Mouse (Mus musculus) CH12.LX (cell line): ENCODE results near the gene Tpi1. TPM values are rescaled to one million over a fixed set of nuclear protein-coding genes. Genes with fewer than 3 reads are reported as not detected.

Experiments
- DNase-seq: peaks from one replicate; pipeline ENCODE4 v3.0.0-alpha.2; 2013; ENCODE audit errors: extremely low read depth
- H3K27ac ChIP-seq: 2 replicates; pipeline ENCODE4 v1.5.1; 2012; ENCODE audit warnings: low read depth, mild to moderate bottlenecking, control low read depth, moderate library complexity; ENCODE audit not compliant: insufficient read depth
- H3K27me3 ChIP-seq: replicated peaks from 2 replicates; pipeline ENCODE3; 2012; ENCODE audit warnings: inconsistent platforms
- H3K36me3 ChIP-seq, 2 experiments: replicated peaks in 1 of 2; 2 replicates each; pipeline versions ENCODE3 to v1.6.1; 2012; ENCODE audit warnings: inconsistent platforms in 1 of 2, low read length in 1 of 2, mild to moderate bottlenecking in 1 of 2, mixed read lengths in 1 of 2, moderate library complexity in 1 of 2; ENCODE audit not compliant: control insufficient read depth in 1 of 2, insufficient read depth in 1 of 2
- H3K4me1 ChIP-seq, 2 experiments: 2 replicates each; pipeline ENCODE4 v1.6.1; 2012; ENCODE audit warnings: inconsistent platforms in 1 of 2, moderate library complexity in 1 of 2; ENCODE audit not compliant: insufficient read depth in 2 of 2, control insufficient read depth in 1 of 2
- H3K4me2 ChIP-seq: 2 replicates; pipeline ENCODE4 v1.6.1; 2012; ENCODE audit warnings: low read depth, mild to moderate bottlenecking, control low read depth; ENCODE audit not compliant: poor library complexity, insufficient read depth, severe bottlenecking
- H3K4me3 ChIP-seq, 3 experiments: fragments of 150-350 bp in 1 of 3; sonication (generic) in 1 of 3; replicated peaks in 1 of 3; 2 replicates each; pipeline versions ENCODE3 to v1.5.1; 2011 to 2012; ENCODE audit warnings: low read depth in 2 of 3, low read length in 2 of 3, mild to moderate bottlenecking in 2 of 3, moderate library complexity in 2 of 3, control low read depth in 1 of 3, improper control_type of control experiment in 1 of 3, inconsistent platforms in 1 of 3, mixed read lengths in 1 of 3; ENCODE audit not compliant: poor library complexity in 1 of 3
- H3K79me2 ChIP-seq: replicated peaks from 2 replicates; pipeline ENCODE4 v1.6.1; 2012; ENCODE audit warnings: mild to moderate bottlenecking, moderate library complexity; ENCODE audit not compliant: control insufficient read depth, poor library complexity, insufficient read depth, severe bottlenecking; ENCODE audit errors: extremely low read depth
- H3K9ac ChIP-seq: 2 replicates; pipeline ENCODE4 v1.6.1; 2012; ENCODE audit warnings: low read depth, mild to moderate bottlenecking, control low read depth, moderate library complexity; ENCODE audit not compliant: insufficient read depth
- H3K9me3 ChIP-seq: replicated peaks from 2 replicates; pipeline ENCODE3; 2012; ENCODE audit warnings: low read length, inconsistent platforms, mixed read lengths
- BHLHE40 ChIP-seq: IDR thresholded peaks from 2 replicates; pipeline ENCODE4 v1.6.1; 2011; ENCODE audit warnings: mild to moderate bottlenecking, low read depth, low read length, improper control_type of control experiment
- CHD1 ChIP-seq: IDR thresholded peaks from 2 replicates; pipeline ENCODE4 v1.6.1; 2012; ENCODE audit warnings: low read depth, low read length, improper control_type of control experiment, inconsistent platforms
- CTCF ChIP-seq, 2 experiments: IDR thresholded peaks in 1 of 2; conservative IDR thresholded peaks in 1 of 2; 2 replicates each; pipeline ENCODE4 v1.5.1; 2011 to 2012; ENCODE audit warnings: low read depth in 2 of 2, low read length in 2 of 2, improper control_type of control experiment in 1 of 2, inconsistent platforms in 1 of 2, mild to moderate bottlenecking in 1 of 2, moderate library complexity in 1 of 2
- E2F4 ChIP-seq: IDR thresholded peaks from 2 replicates; pipeline ENCODE4 v1.6.1; 2011; ENCODE audit warnings: low read depth, low read length, improper control_type of control experiment; ENCODE audit not compliant: insufficient replicate concordance
- ELF1 ChIP-seq: IDR thresholded peaks from 2 replicates; pipeline ENCODE4 v1.6.1; 2014; ENCODE audit warnings: low read depth, mild to moderate bottlenecking, inconsistent platforms, low read length, improper control_type of control experiment
- ETS1 ChIP-seq: conservative IDR thresholded peaks from 2 replicates; pipeline ENCODE4 v1.6.1; 2012; ENCODE audit warnings: low read depth, mild to moderate bottlenecking, inconsistent platforms, low read length, improper control_type of control experiment, moderate library complexity
- GABPA ChIP-seq: IDR thresholded peaks from 2 replicates; pipeline ENCODE4 v1.6.1; 2012; ENCODE audit warnings: low read depth, low read length, improper control_type of control experiment, inconsistent platforms; ENCODE audit not compliant: insufficient replicate concordance
- IRF4 ChIP-seq: IDR thresholded peaks from 2 replicates; pipeline ENCODE4 v1.6.1; 2014; ENCODE audit warnings: low read depth, mild to moderate bottlenecking, inconsistent platforms, low read length, improper control_type of control experiment
- KAT2A ChIP-seq: IDR thresholded peaks from 2 replicates; pipeline ENCODE4 v1.6.1; 2012; ENCODE audit warnings: low read length, improper control_type of control experiment, inconsistent platforms; ENCODE audit not compliant: insufficient replicate concordance
- MAFK ChIP-seq: IDR thresholded peaks from 2 replicates; pipeline ENCODE4 v1.6.1; 2011; ENCODE audit warnings: low read length, improper control_type of control experiment; ENCODE audit not compliant: insufficient replicate concordance
- MAX ChIP-seq: IDR thresholded peaks from 2 replicates; pipeline ENCODE4 v1.6.1; 2011; ENCODE audit warnings: low read length, improper control_type of control experiment
- MAZ ChIP-seq: IDR thresholded peaks from 2 replicates; pipeline ENCODE4 v1.6.1; 2012; ENCODE audit warnings: low read depth, mild to moderate bottlenecking, inconsistent platforms, low read length, improper control_type of control experiment, moderate library complexity
- MEF2A ChIP-seq: IDR thresholded peaks from 2 replicates; pipeline ENCODE4 v1.6.1; 2014; ENCODE audit warnings: low read depth, mild to moderate bottlenecking, inconsistent platforms, low read length, improper control_type of control experiment, borderline replicate concordance
- MXI1 ChIP-seq: IDR thresholded peaks from 2 replicates; pipeline ENCODE4 v1.6.1; 2011; ENCODE audit warnings: mild to moderate bottlenecking, low read depth, low read length, improper control_type of control experiment
- MYC ChIP-seq: IDR thresholded peaks from 2 replicates; pipeline ENCODE4 v1.6.1; 2011; ENCODE audit warnings: low read depth, mild to moderate bottlenecking, improper control_type of control experiment, low read length
- NELFE ChIP-seq: IDR thresholded peaks from 2 replicates; pipeline ENCODE4 v1.6.1; 2011; ENCODE audit warnings: low read depth, low read length, improper control_type of control experiment
- POLR2A ChIP-seq: IDR thresholded peaks from 2 replicates; pipeline ENCODE4 v1.6.1; 2011; ENCODE audit warnings: low read depth, mild to moderate bottlenecking, improper control_type of control experiment, low read length
- POLR2AphosphoS2 ChIP-seq: IDR thresholded peaks from 2 replicates; pipeline ENCODE4 v1.6.1; 2011; ENCODE audit warnings: low read depth, low read length, improper control_type of control experiment
- RAD21 ChIP-seq: IDR thresholded peaks from 2 replicates; pipeline ENCODE4 v1.6.1; 2011; ENCODE audit warnings: low read depth, mild to moderate bottlenecking, low read length, improper control_type of control experiment, moderate library complexity
- RCOR1 ChIP-seq: conservative IDR thresholded peaks from 2 replicates; pipeline ENCODE4 v1.6.1; 2012; ENCODE audit warnings: low read depth, mild to moderate bottlenecking, inconsistent platforms, low read length, improper control_type of control experiment
- SIN3A ChIP-seq: IDR thresholded peaks from 2 replicates; pipeline ENCODE4 v1.6.1; 2012; ENCODE audit warnings: low read length, improper control_type of control experiment, inconsistent platforms
- SMC3 ChIP-seq: IDR thresholded peaks from 2 replicates; pipeline ENCODE4 v1.6.1; 2011; ENCODE audit warnings: low read depth, low read length, improper control_type of control experiment
- TBP ChIP-seq: conservative IDR thresholded peaks from 2 replicates; pipeline ENCODE4 v1.6.1; 2011; ENCODE audit warnings: low read depth, low read length, improper control_type of control experiment
- TCF12 ChIP-seq: IDR thresholded peaks from 2 replicates; pipeline ENCODE4 v1.6.1; 2014; ENCODE audit warnings: low read depth, mild to moderate bottlenecking, inconsistent platforms, low read length, improper control_type of control experiment
- UBTF ChIP-seq: IDR thresholded peaks from 2 replicates; pipeline ENCODE4 v1.6.1; 2012; ENCODE audit warnings: low read depth, mild to moderate bottlenecking, inconsistent platforms, low read length, improper control_type of control experiment, moderate library complexity
- USF1 ChIP-seq: IDR thresholded peaks from 2 replicates; pipeline ENCODE4 v1.6.1; 2014; ENCODE audit warnings: low read depth, mild to moderate bottlenecking, inconsistent platforms, low read length, improper control_type of control experiment
- USF2 ChIP-seq: conservative IDR thresholded peaks from 2 replicates; pipeline ENCODE4 v1.6.1; 2011; ENCODE audit warnings: low read depth, low read length, improper control_type of control experiment
- ZMIZ1 ChIP-seq: IDR thresholded peaks from 2 replicates; pipeline ENCODE4 v1.6.1; 2012; ENCODE audit warnings: low read depth, mild to moderate bottlenecking, inconsistent platforms, low read length, improper control_type of control experiment
- dilution Hi-C: fragments of 300-500 bp; cut with MboI; formaldehyde crosslinking; loops from 2 replicates; pipeline ENCODE4 v1.14.3; 2020; ENCODE audit warnings: low sequenced_read_pairs; ENCODE audit not compliant: extremely low pct_unique_long_range_greater_than_20kb, extremely low pct_ligation_motif_present
- in situ Hi-C: fragments of 300-500 bp; cut with MboI; formaldehyde crosslinking; loops from 3 replicates; pipeline ENCODE4 v1.14.3; 2019; ENCODE audit warnings: low sequenced_read_pairs, low pct_ligation_motif_present, low pct_unique_long_range_greater_than_20kb, mixed read lengths
- polyA plus RNA-seq: library from polyadenylated mRNA; unstranded; fragments of >175 nt; gene quantifications from 2 replicates; pipeline ENCODE4 v1.2.1, GENCODE M21; 2012; ENCODE audit warnings: low read depth; ENCODE audit not compliant: insufficient read length
- total RNA-seq, 2 experiments: library from RNA; depleted of rRNA; stranded (reverse); fragments of 300-350 nt in 1 of 2; fragments of >200 nt in 1 of 2; gene quantifications; 2 replicates each; pipeline ENCODE4 v1.2.3; 2012 to 2014

Tpi1 gene
- total and polyA plus RNA-seq, 3 experiments: 758 to 1,645 (median 1,303) TPM

DNA sequence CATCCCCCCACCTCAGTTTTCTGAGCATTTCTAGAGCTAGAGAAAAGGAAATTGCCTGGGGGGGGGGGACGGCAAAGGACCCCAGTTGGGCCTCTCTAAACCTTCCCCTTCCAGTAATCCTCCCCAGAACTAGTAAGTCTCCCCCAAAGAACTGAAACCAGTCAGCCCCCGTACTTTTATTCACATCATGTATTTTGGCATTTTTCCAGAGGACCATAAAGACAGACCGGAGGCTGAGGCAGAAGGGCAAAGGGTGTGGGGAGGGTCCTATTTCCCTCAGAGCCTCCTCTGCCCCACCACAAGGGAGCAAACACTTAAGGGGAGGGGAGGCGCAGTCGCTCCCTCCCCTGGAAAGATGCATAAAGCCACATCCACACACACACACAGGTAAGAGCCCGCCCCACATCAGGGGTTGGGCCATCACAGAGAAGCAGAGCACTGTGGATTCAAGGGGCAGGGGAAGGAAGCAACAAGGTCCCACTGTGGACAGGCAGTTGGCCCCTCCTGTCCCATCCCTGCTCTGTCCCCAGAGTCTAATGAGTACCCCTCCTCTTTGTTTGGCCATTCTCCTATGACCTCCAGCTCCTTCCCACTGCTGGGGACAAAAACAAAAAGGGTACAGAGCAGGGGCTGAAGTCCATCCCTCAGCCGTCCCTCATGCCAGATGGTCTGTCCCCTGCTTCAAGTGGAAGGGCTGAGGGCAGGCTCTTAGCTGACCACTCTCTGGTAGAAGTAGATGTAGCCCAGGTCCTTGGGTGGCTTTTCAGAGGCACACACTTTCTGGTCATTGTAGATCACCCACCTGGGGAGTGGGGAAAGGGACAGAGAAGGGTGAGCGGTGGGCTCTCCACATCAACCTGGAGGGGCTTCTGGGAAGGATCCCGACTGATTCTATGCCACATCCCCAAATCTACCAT is 1.0 kb upstream of the Tpi1 start:
- Histone ChIP-seq H3K79me2 (peaks cover 23% of the 10 kb centered on the region), H3K9me3 (no peaks in the 10 kb centered on the region), H3K4me3 (no peak overlapping the region), H3K4me1 (peaks cover 5 to 27% of the 10 kb centered on the region in 2 experiments), H3K4me2 (no peak overlapping the region), H3K36me3 (peaks cover 69 to 81% of the 10 kb centered on the region in 2 experiments), H3K9ac (no peak overlapping the region), H3K27ac (no peak overlapping the region), H3K27me3 (no peaks in the 10 kb centered on the region)
- in situ Hi-C loops: no loop called here
- dilution Hi-C loops: no loop called here
- TF ChIP-seq UBTF (no peak), MXI1 (no peak), RCOR1 (no peak), MEF2A (no peak), USF1 (no peak), NELFE (no peak), CTCF (conservative IDR thresholded peaks at IDR 0.05 in 1 of 2, IDR thresholded peaks at IDR 0.05 in 1 of 2; ENCODE audit: low read depth in 2 of 2, low read length in 2 of 2) (no peak), USF2 (no peak), KAT2A (no peak), MAFK (no peak), POLR2A (no peak), SMC3 (no peak), MYC (no peak), RAD21 (no peak), CHD1 (no peak), MAZ (no peak), TBP (no peak), E2F4 (no peak), ZMIZ1 (no peak)
- no peak for DNase-seq

DNA sequence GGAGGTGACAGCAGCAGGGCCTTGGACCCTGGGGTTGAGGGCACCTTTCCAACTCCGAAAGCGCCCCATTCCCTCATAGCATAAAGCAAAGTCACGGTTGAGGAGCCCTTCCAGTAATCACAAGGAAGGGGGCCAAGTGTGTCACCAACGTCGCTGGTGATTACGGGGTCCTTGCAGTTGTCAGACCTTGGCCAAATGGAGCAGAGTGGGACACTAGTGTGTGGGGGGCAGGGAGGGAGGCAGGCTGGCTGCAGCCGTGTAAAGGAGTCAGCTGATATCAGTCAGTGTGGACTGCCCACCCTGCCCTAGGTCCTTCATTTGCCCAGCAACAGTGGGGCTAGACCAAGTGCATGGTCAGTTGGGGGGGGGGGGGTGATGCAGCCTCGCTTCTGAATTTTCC is 352 bp upstream of the Tpi1 start:
- H3K9ac ChIP-seq: no peak overlapping the region
- peak overlapping the region in 2 of 3 experiments; percentile 11 to 82 for H3K4me3 ChIP-seq
- in situ Hi-C loops: no loop called here
- no peak overlapping the region for H3K27ac ChIP-seq
- H3K9me3 ChIP-seq: no peaks in the 10 kb centered on the region
- DNase-seq: no peak
- TF ChIP-seq BHLHE40 (no peak), ZMIZ1 (no peak), IRF4 (no peak), CTCF (conservative IDR thresholded peaks at IDR 0.05 in 1 of 2, IDR thresholded peaks at IDR 0.05 in 1 of 2; ENCODE audit: low read depth in 2 of 2, low read length in 2 of 2) (no peak), ETS1 (no peak), SIN3A (no peak), MAFK (no peak), USF1 (no peak), E2F4 (no peak), MAZ (no peak), NELFE (no peak), CHD1 (no peak), POLR2AphosphoS2 (no peak), MAX (no peak), SMC3 (no peak), TCF12 (no peak), GABPA (no peak), POLR2A (no peak), ELF1 (no peak)
- peak overlapping the region; percentile 83 for H3K4me2 ChIP-seq
- peaks cover 5 to 32% of the 10 kb centered on the region in 2 experiments for H3K4me1 ChIP-seq
- dilution Hi-C loops: no loop called here
- peaks cover 67 to 81% of the 10 kb centered on the region in 2 experiments for H3K36me3 ChIP-seq
- H3K79me2 ChIP-seq: peaks cover 23% of the 10 kb centered on the region
- no peaks in the 10 kb centered on the region for H3K27me3 ChIP-seq
